Mouse (Mus musculus) heart, embryonic 13.5 days (tissue): ENCODE measurements at regions not wholly inside any gene's neighbourhood (a gene's known extent, or its start where the extent isn't known, plus 50 kb on each side); places are given as distances from the start of the nearest gene placed in this dataset.
A peak's percentile ranks its signal among the peaks of the same experiment; 100 is the strongest.

ENCODE experiments used
- ATAC-seq: fragments of 200-750 bp; cut with Nextera tagmentation; 2 replicates; pipeline ENCODE4 v1.8.0; 2017; ENCODE audit warnings: moderate TSS enrichment; ENCODE audit not compliant: insufficient number of reproducible peaks, low FRiP score, low TSS enrichment; ENCODE audit errors: extremely low read depth
- H3K27ac ChIP-seq: fragments of 300-500 bp; sonication (generic); replicated peaks from 2 replicates; pipeline ENCODE4 v1.5.1; 2015; ENCODE audit warnings: moderate library complexity, mild to moderate bottlenecking, inconsistent platforms
- H3K27me3 ChIP-seq: fragments of 300-500 bp; sonication (generic); replicated peaks from 2 replicates; pipeline ENCODE4 v1.6.1; 2015; ENCODE audit warnings: mild to moderate bottlenecking, inconsistent platforms
- H3K36me3 ChIP-seq: fragments of 300-500 bp; sonication (generic); 2 replicates; pipeline ENCODE4 v1.6.1; 2015; ENCODE audit warnings: mild to moderate bottlenecking, inconsistent platforms
- H3K4me1 ChIP-seq: fragments of 300-500 bp; sonication (generic); 2 replicates; pipeline ENCODE4 v1.6.1; 2015; ENCODE audit warnings: inconsistent platforms
- H3K4me2 ChIP-seq: fragments of 300-500 bp; sonication (generic); 2 replicates; pipeline ENCODE4 v1.6.1; 2015; ENCODE audit warnings: inconsistent platforms, mild to moderate bottlenecking, moderate library complexity
- H3K4me3 ChIP-seq: fragments of 300-500 bp; sonication (generic); 2 replicates; pipeline ENCODE4 v1.5.1; 2015; ENCODE audit warnings: moderate library complexity, mild to moderate bottlenecking, inconsistent platforms
- H3K9ac ChIP-seq: fragments of 300-500 bp; sonication (generic); 2 replicates; pipeline ENCODE4 v1.6.1; 2015; ENCODE audit warnings: inconsistent platforms, mild to moderate bottlenecking, moderate library complexity
- H3K9me3 ChIP-seq: fragments of 300-500 bp; sonication (generic); 2 replicates; pipeline ENCODE4 v1.6.1; 2016; ENCODE audit warnings: inconsistent platforms
- WGBS: fragments of 180-500 bp; shearing (Covaris S2); methylation state at CpG from one replicate; pipeline ENCODE4 v1.1.7; 2015; ENCODE audit warnings: mixed read lengths; 5-methylcytosine and 5-hydroxymethylcytosine counted together

DNA sequence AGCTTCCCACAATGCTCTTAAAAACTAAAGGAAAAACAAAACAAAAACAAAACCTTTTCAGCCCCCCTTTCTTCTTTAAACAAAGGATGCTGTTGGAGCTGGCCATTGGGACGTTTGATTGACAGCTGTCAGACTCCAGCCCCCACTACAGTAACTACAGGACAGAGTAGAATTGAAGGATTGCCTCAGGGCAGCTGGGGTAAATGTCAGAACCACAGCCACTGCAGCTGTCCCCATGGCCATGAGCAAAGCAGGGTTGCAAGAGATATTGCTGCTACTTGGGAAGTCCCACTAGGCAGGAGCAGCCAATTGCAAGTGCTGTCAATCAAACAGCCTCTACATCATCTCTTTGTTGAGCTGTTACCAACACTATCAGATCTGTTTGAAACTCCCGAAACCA lies 911.8 kb downstream of the Fam19a2 start:
- no peaks in the 10 kb centered on the region for H3K27me3 ChIP-seq
- WGBS = 76% methylated on average over 2 of the region's 2 CpGs
- H3K27ac ChIP-seq = no peak overlapping the region
- H3K4me3 ChIP-seq = no peak overlapping the region
- no peaks in the 10 kb centered on the region for H3K9me3 ChIP-seq
- no peaks in the 10 kb centered on the region for H3K4me1 ChIP-seq
- H3K36me3 ChIP-seq = no peaks in the 10 kb centered on the region
- H3K4me2 ChIP-seq = no peak overlapping the region
- H3K9ac ChIP-seq = no peak overlapping the region
- ATAC-seq = no peak

DNA sequence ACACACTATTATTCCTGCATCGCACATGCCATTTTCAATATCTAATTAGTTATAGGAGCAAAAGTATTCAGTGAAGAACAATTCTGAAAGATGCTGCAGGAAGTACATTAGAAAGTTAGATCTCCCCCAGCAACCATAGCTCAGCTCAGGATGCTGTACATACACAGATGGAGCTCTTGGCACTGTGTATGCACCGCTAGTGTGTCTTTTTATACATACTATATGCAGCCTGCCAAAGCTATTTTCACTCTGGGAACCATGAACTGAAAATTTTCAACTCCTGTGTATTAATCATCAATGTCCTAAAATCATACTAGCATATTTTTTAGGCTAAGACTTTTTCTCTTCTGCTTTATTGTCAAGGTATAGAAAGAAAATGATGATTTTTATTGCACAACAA lies 944.5 kb downstream of the Fam19a2 start:
- no peak overlapping the region for H3K4me2 ChIP-seq
- no peak for ATAC-seq
- H3K4me3 ChIP-seq = no peak overlapping the region
- no peaks in the 10 kb centered on the region for H3K9me3 ChIP-seq
- no peak overlapping the region for H3K9ac ChIP-seq
- WGBS = 70% methylated on average over 2 of the region's 2 CpGs
- H3K27me3 ChIP-seq = no peaks in the 10 kb centered on the region
- H3K36me3 ChIP-seq = no peaks in the 10 kb centered on the region
- no peak overlapping the region for H3K27ac ChIP-seq
- no peaks in the 10 kb centered on the region for H3K4me1 ChIP-seq

- Histone ChIP-seq H3K36me3 (no peaks in the 10 kb centered on the region), H3K27me3 (no peaks in the 10 kb centered on the region), H3K4me3 (no peak overlapping the region), H3K4me2 (no peak overlapping the region), H3K9ac (no peak overlapping the region), H3K27ac (no peak overlapping the region), H3K4me1 (peaks cover 5% of the 10 kb centered on the region), H3K9me3 (no peaks in the 10 kb centered on the region)
- ATAC-seq = no peak
- 70% methylated on average over 1 of the region's 1 CpGs for WGBS
Observed at GRCm38 (mm10) chr10:124219461-124219860, 955.7 kb downstream of the Fam19a2 start.

DNA sequence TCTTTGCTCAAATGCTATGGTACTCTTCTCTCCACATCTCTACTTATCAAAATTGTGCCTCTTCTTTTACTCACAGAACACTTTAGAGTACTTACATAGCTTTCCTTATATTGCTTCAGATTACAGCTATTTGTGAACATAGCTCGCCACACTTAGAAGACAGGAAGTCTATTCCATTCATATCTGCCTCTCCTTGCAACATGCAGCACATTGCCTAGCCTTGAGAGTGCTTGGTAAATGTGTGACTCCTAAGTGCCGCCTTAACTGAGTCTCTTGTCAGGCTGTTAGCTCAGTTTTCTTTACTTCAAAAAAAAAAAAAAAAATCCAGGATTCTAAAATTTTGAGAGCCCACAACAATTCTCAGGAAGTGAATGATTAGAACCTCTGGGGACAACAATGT lies 958.3 kb downstream of the Fam19a2 start:
- Histone ChIP-seq H3K27ac (no peak overlapping the region; the same call in 1 of the 2 replicates), H3K9me3 (no peaks in the 10 kb centered on the region), H3K27me3 (no peaks in the 10 kb centered on the region), H3K4me1 (peaks cover 5% of the 10 kb centered on the region), H3K9ac (no peak overlapping the region), H3K36me3 (no peaks in the 10 kb centered on the region), H3K4me2 (no peak overlapping the region), H3K4me3 (no peak overlapping the region)
- 16% methylated on average over 2 of the region's 2 CpGs for WGBS
- no peak; the same call in 1 of the 2 replicates for ATAC-seq

- Histone ChIP-seq H3K9ac (no peak overlapping the region), H3K9me3 (no peaks in the 10 kb centered on the region), H3K36me3 (no peaks in the 10 kb centered on the region), H3K4me1 (peaks cover 5% of the 10 kb centered on the region), H3K27me3 (no peaks in the 10 kb centered on the region), H3K27ac (no peak overlapping the region), H3K4me2 (no peak overlapping the region), H3K4me3 (no peak overlapping the region)
- 73% methylated on average over 1 of the region's 1 CpGs for WGBS
- no peak for ATAC-seq
Observed at GRCm38 (mm10) chr10:124227061-124227460, 963.3 kb downstream of the Fam19a2 start.

DNA sequence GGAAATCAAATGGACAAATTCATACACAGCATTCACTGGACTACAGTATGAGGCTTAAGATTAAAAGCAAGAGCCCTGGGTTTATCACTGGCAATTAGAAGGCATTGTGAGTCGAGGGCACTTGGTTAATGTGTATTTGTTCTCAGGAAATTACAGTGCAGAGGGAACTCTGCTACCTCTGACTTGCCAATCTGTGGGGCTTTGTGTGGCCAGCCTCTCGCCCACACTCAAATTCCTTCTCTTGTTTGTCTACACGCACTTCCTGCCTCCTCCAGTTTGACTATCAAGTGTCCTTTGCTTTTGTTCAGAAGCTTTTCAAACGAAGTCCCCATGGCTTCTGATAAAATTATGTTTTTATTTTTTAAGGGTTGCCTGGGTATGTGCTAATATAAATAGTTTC lies 985.6 kb downstream of the Fam19a2 start:
- no peak overlapping the region for H3K27ac ChIP-seq
- H3K9me3 ChIP-seq = no peaks in the 10 kb centered on the region
- no peaks in the 10 kb centered on the region for H3K36me3 ChIP-seq
- H3K9ac ChIP-seq = no peak overlapping the region
- no peak overlapping the region for H3K4me2 ChIP-seq
- WGBS = 30% methylated on average over 4 of the region's 4 CpGs
- H3K4me3 ChIP-seq = no peak overlapping the region
- ATAC-seq = no peak
- 0 out of 2 replicates have a peak, but pooled peaks cover 3% of the 10 kb centered on the region for H3K4me1 ChIP-seq
- H3K27me3 ChIP-seq = no peaks in the 10 kb centered on the region

- 61% methylated on average over 4 of the region's 4 CpGs for WGBS
- Histone ChIP-seq H3K4me3 (no peak overlapping the region), H3K9me3 (no peaks in the 10 kb centered on the region), H3K27ac (no peak overlapping the region), H3K4me1 (0 out of 2 replicates have a peak, but pooled peaks cover 3% of the 10 kb centered on the region), H3K36me3 (no peaks in the 10 kb centered on the region), H3K4me2 (no peak overlapping the region), H3K27me3 (no peaks in the 10 kb centered on the region), H3K9ac (no peak overlapping the region)
- no peak for ATAC-seq
Observed at GRCm38 (mm10) chr10:124250004-124250403, 986.2 kb downstream of the Fam19a2 start.

DNA sequence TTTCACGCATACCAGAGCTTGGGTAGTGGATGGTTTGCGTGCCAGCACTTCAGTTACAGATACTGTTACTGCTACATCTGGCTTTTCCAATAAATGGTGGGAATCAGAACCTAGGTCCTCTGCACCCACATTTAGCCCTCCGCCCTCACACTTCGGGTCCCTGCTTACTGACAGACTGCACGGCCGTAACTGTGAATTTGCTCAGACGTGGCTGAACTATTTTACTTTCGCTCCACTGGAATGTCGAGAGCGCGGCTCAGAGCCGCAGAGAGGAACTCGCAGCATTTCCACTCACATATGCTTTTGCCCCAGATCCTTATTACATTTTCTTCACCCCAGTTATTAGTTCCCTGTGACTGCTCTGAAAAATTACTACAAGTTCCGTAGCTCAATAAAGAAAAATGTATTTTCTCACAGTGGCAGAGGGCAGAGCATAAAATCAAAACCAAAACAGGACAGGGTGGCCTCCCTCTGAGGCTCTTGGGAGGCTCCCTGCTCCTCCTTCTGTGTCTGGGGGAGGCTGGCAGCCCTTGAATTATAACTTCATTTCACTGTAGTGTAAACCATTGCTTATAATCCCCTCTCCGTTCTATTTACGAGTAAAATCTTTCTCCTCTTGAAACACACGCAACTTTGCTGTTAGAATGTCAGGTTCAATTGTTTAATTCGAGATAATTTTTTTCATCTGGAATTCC lies 1024.7 kb downstream of the Fam19a2 start:
- H3K4me3 ChIP-seq = peak overlapping the region; percentile 30
- no peaks in the 10 kb centered on the region for H3K9me3 ChIP-seq
- no peaks in the 10 kb centered on the region for H3K27me3 ChIP-seq
- no peak for ATAC-seq
- H3K36me3 ChIP-seq = no peaks in the 10 kb centered on the region
- no peak overlapping the region for H3K27ac ChIP-seq
- H3K4me2 ChIP-seq = peak overlapping the region; percentile 53
- 48% methylated on average over 18 of the region's 18 CpGs for WGBS
- H3K4me1 ChIP-seq = no peaks in the 10 kb centered on the region
- H3K9ac ChIP-seq = no peak overlapping the region

DNA sequence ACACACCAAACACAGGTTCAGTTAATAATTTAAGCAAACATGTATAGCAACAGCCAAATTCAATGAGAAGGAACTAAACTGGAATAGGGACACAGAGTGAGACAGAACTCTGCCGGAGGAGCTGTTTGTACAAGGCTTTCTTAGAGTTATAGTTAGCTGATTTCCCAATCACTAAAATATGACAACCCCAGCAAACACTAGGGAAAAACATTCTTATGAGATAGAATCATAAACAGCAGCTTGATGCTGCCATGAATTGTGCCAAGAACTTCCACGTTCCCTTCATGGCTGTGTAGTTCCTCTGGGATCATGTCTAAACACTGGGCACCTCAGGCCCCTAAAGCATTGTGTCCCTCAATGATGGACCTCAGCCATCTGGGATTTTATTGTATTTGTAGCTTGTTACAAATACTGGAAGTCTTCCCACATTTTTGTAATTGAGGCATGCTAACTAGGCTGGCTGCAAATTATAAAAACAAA lies 1033.4 kb downstream of the Fam19a2 start:
- no peak for ATAC-seq
- no peak overlapping the region for H3K4me2 ChIP-seq
- H3K4me1 ChIP-seq = no peaks in the 10 kb centered on the region
- no peaks in the 10 kb centered on the region for H3K36me3 ChIP-seq
- no peak overlapping the region for H3K4me3 ChIP-seq
- H3K9me3 ChIP-seq = 0 out of 2 replicates have a peak, but pooled peaks cover 2% of the 10 kb centered on the region
- no peak overlapping the region for H3K9ac ChIP-seq
- H3K27ac ChIP-seq = no peak overlapping the region
- WGBS = 80% methylated on average over 2 of the region's 2 CpGs
- H3K27me3 ChIP-seq = no peaks in the 10 kb centered on the region

DNA sequence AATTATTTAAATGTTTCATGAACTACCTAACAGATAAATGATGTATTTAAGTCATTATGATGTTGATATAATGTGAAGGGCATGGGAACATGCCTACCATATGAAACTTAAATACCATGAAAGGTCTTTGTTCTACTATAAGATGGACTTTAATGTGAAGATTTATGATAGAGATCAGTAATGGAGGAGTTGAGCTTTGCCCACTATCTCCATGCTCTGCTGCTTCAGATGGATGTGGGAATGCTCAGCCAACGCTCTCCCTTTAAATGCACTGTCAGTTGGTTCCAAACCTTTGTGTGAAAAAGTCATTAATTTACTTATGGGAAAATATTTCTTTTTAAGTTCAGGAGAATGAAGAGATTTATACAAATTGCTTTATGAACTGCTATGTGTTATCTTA lies 1040.9 kb downstream of the Fam19a2 start:
- no peak overlapping the region for H3K27ac ChIP-seq
- no peak overlapping the region for H3K4me3 ChIP-seq
- H3K9ac ChIP-seq = no peak overlapping the region
- no peaks in the 10 kb centered on the region for H3K27me3 ChIP-seq
- 72% methylated on average over 1 of the region's 1 CpGs for WGBS
- no peak overlapping the region for H3K4me2 ChIP-seq
- no peaks in the 10 kb centered on the region for H3K36me3 ChIP-seq
- ATAC-seq = no peak
- H3K9me3 ChIP-seq = no peaks in the 10 kb centered on the region
- no peaks in the 10 kb centered on the region for H3K4me1 ChIP-seq

DNA sequence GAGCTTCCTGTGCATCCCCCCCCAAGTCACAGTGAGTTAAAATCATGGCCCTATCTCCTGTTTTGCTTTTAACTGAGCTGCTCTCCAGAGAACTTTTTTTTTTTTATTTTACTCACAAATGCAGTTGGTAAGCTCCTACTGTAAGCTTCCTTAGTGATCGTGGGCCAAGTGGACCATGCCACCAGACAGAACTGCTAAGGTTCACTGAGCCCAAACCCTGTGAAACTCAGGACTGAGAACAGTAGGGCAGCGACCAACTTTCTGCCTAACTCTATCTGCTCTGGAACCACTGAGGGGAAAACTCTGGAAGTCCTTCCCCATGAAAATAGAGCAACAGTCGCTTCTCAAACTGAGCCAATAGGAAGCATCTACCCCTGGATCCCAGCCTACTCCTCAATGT lies 1041.8 kb downstream of the Fam19a2 start:
- WGBS = 80% methylated on average over 3 of the region's 3 CpGs
- Histone ChIP-seq H3K4me3 (no peak overlapping the region), H3K9ac (no peak overlapping the region), H3K27ac (no peak overlapping the region), H3K36me3 (no peaks in the 10 kb centered on the region), H3K27me3 (no peaks in the 10 kb centered on the region), H3K4me2 (no peak overlapping the region), H3K4me1 (no peaks in the 10 kb centered on the region), H3K9me3 (no peaks in the 10 kb centered on the region)
- no peak for ATAC-seq

GRCm38 (mm10) chr10:124318761-124319160 lies 1055.0 kb downstream of the Fam19a2 start:
- H3K4me3 ChIP-seq = no peak overlapping the region
- no peaks in the 10 kb centered on the region for H3K36me3 ChIP-seq
- 46% methylated on average over 1 of the region's 1 CpGs for WGBS
- H3K4me2 ChIP-seq = no peak overlapping the region
- no peak overlapping the region for H3K27ac ChIP-seq
- H3K4me1 ChIP-seq = no peaks in the 10 kb centered on the region
- ATAC-seq = no peak; the same call in 1 of the 2 replicates
- H3K9ac ChIP-seq = no peak overlapping the region
- no peaks in the 10 kb centered on the region for H3K9me3 ChIP-seq
- no peaks in the 10 kb centered on the region for H3K27me3 ChIP-seq
